Mouse (Mus musculus) cerebellum, postnatal 25 days (tissue): ENCODE results near the gene Ubxn1.
A peak's percentile ranks its signal among the peaks of the same experiment; 100 is the strongest.

Source experiments
- DNase-seq, 2 experiments: peaks; one replicate each; pipeline ENCODE4 v3.0.0; 2021; ENCODE audit warnings: mixed read lengths in 2 of 2

Gene Ubxn1

GRCm38 (mm10) chr19:8899079-8899478 lies 27.8 kb downstream of the Ubxn1 start:
- DNase-seq: no peak

GRCm38 (mm10) chr19:8903412-8903811 lies 32.1 kb downstream of the Ubxn1 start:
- no peak for DNase-seq

- no peak for DNase-seq
Observed at GRCm38 (mm10) chr19:8908531-8908930, 37.2 kb downstream of the Ubxn1 start.

GRCm38 (mm10) chr19:8911810-8912209 lies 40.5 kb downstream of the Ubxn1 start:
- no peak for DNase-seq

- DNase-seq: no peak
Observed at GRCm38 (mm10) chr19:8914212-8914611, 42.9 kb downstream of the Ubxn1 start.

- no peak for DNase-seq
Observed at GRCm38 (mm10) chr19:8919000-8919399, 47.7 kb downstream of the Ubxn1 start.

- DNase-seq: no peak
Observed at GRCm38 (mm10) chr19:8919684-8920072, 48.4 kb downstream of the Ubxn1 start.

- DNase-seq: peak; percentile 97
Observed at GRCm38 (mm10) chr19:8920073-8920736, 48.9 kb downstream of the Ubxn1 start, which contains the start of gene B3gat3. Gene B3gat3, plus strand, starts transcription at chr19:8920374.

- peak in 1 of 2 experiments; percentile 50 for DNase-seq
Observed at GRCm38 (mm10) chr19:8920836-8921291, 49.6 kb downstream of the Ubxn1 start.

- DNase-seq: no peak
Observed at GRCm38 (mm10) chr19:8921741-8922140, 50.4 kb downstream of the Ubxn1 start.
